Mouse (Mus musculus) midbrain, embryonic 12.5 days (tissue): ENCODE measurements around the gene Smg6. TPM values are rescaled to one million over a fixed set of nuclear protein-coding genes. Genes with fewer than 3 reads are reported as not detected.
"Not testable (repeated sequence)": the region's sequence is repeated elsewhere in the genome, so short reads cannot be mapped to it uniquely, and the experiment has no call there.

Source experiments
- ATAC-seq: fragments of 200-750 bp; cut with Nextera tagmentation; 2 replicates; pipeline ENCODE4 v1.8.0; 2017; ENCODE audit warnings: low read depth, moderate TSS enrichment, moderate library complexity; ENCODE audit not compliant: low FRiP score
- H3K27ac ChIP-seq: fragments of 300-500 bp; sonication (generic); replicated peaks from 2 replicates; pipeline ENCODE4 v1.5.1; 2016; ENCODE audit warnings: mild to moderate bottlenecking
- H3K27me3 ChIP-seq: fragments of 300-500 bp; sonication (generic); 2 replicates; pipeline ENCODE4 v1.6.1; 2016; ENCODE audit warnings: mild to moderate bottlenecking
- H3K36me3 ChIP-seq: fragments of 300-500 bp; sonication (generic); 2 replicates; pipeline ENCODE4 v1.6.1; 2016
- H3K4me1 ChIP-seq: fragments of 300-500 bp; sonication (generic); 2 replicates; pipeline ENCODE4 v1.6.1; 2016
- H3K4me2 ChIP-seq: fragments of 300-500 bp; sonication (generic); replicated peaks from 2 replicates; pipeline ENCODE4 v1.6.1; 2016; ENCODE audit warnings: mild to moderate bottlenecking, moderate library complexity
- H3K4me3 ChIP-seq: fragments of 300-500 bp; sonication (generic); 2 replicates; pipeline ENCODE4 v1.5.1; 2016; ENCODE audit warnings: mild to moderate bottlenecking
- H3K9ac ChIP-seq: fragments of 300-500 bp; sonication (generic); replicated peaks from 2 replicates; pipeline ENCODE4 v1.6.1; 2016; ENCODE audit warnings: mild to moderate bottlenecking, moderate library complexity
- H3K9me3 ChIP-seq: fragments of 300-500 bp; sonication (generic); 2 replicates; pipeline ENCODE4 v1.6.1; 2016; ENCODE audit warnings: mild to moderate bottlenecking
- WGBS: fragments of 180-500 bp; shearing (Covaris S2); methylation state at CpG from one replicate; pipeline ENCODE4 v1.1.7; 2016; 5-methylcytosine and 5-hydroxymethylcytosine counted together
- polyA plus RNA-seq: library from polyadenylated mRNA; unstranded; fragments of >200 nt; fragmentation: Nextera tagmentation; extraction: Ambion mirVana; gene quantifications from 2 replicates; pipeline ENCODE4 v1.2.1, GENCODE M21; 2016

The Smg6 gene
- polyA plus RNA-seq, 1 experiment from 2014 or later = 22.6 TPM

GRCm38 (mm10) chr11:75008270-75008669 is 82.6 kb downstream of the Smg6 start:
- no peak for ATAC-seq
- Histone ChIP-seq H3K4me3 (no peak overlapping the region), H3K27ac (no peak overlapping the region), H3K36me3 (no peaks in the 10 kb centered on the region), H3K9ac (no peak overlapping the region), H3K4me2 (no peak overlapping the region), H3K4me1 (peaks cover 5% of the 10 kb centered on the region; the same call in 1 of the 2 replicates), H3K27me3 (no peaks in the 10 kb centered on the region), H3K9me3 (no peaks in the 10 kb centered on the region)
- 88% methylated on average over 2 of the region's 2 CpGs for WGBS

GRCm38 (mm10) chr11:75009537-75009936 is 83.9 kb downstream of the Smg6 start:
- H3K36me3 ChIP-seq, H3K9me3 ChIP-seq, ATAC-seq, H3K4me3 ChIP-seq, H3K4me2 ChIP-seq, H3K9ac ChIP-seq, H3K27me3 ChIP-seq, H3K27ac ChIP-seq: not testable (repeated sequence)
- peaks cover 13% of the 10 kb centered on the region for H3K4me1 ChIP-seq
- WGBS = 89% methylated on average over 2 of the region's 2 CpGs

DNA sequence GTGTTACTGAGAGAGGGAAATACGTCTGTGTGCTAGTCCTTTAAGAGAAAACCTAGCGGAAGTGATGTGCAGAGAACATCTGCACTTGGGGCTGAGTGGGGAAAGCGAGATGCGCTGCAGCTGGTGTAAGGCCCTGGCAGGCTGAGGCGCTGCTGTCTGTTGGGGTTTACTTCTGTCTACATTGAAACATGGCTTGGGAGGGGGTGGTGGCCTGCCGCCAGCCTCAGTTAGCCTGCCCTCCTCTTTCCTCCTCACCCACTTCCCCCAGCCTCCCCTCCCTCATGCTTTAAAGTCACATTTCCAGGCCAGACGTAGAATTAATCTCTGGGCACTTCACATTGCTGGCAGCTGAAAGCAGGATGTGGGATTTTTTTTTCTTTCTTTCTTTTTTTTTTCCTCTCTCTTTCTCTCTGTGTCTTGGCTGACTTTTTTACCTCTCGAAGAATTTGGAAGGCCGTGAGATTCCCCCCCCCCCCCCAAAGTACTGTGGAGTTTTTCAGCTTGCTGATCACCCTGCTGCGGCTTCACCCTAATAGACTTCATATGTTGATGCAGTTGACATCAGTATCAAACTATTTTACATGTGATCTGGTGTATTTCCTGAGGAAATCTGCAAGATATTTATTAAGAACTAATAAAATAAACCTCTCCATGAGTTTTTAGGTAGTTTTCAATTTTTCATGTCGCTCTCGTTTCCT is 87.5 kb downstream of the Smg6 start:
- no peak for ATAC-seq

GRCm38 (mm10) chr11:75013764-75014695 is 88.4 kb downstream of the Smg6 start:
- H3K36me3 ChIP-seq = no peaks in the 10 kb centered on the region
- no peak overlapping the region for H3K4me2 ChIP-seq
- H3K4me3 ChIP-seq = no peak overlapping the region
- no peak overlapping the region for H3K9ac ChIP-seq
- no peaks in the 10 kb centered on the region for H3K27me3 ChIP-seq
- no peaks in the 10 kb centered on the region for H3K9me3 ChIP-seq
- 80% methylated on average over 12 of the region's 12 CpGs for WGBS
- H3K27ac ChIP-seq = no peak overlapping the region; the same call in 1 of the 2 replicates
- H3K4me1 ChIP-seq = peaks cover 23% of the 10 kb centered on the region
- ATAC-seq = no peak

More for the DNA sequence above, 87.5 kb downstream of the Smg6 start:
- 53% methylated on average over 12 of the region's 12 CpGs for WGBS
- H3K9me3 ChIP-seq = no peaks in the 10 kb centered on the region
- H3K27me3 ChIP-seq = no peaks in the 10 kb centered on the region
- no peak overlapping the region for H3K27ac ChIP-seq
- H3K4me3 ChIP-seq = no peak overlapping the region
- no peak overlapping the region for H3K4me2 ChIP-seq
- no peaks in the 10 kb centered on the region for H3K36me3 ChIP-seq
- H3K4me1 ChIP-seq = peaks cover 23% of the 10 kb centered on the region
- no peak overlapping the region for H3K9ac ChIP-seq

- Histone ChIP-seq H3K27ac (no peak overlapping the region), H3K4me2 (no peak overlapping the region)
Observed at GRCm38 (mm10) chr11:75014816-75015215, 89.2 kb downstream of the Smg6 start.

GRCm38 (mm10) chr11:75015453-75015871 is 89.8 kb downstream of the Smg6 start:
- H3K36me3 ChIP-seq = no peaks in the 10 kb centered on the region
- no peak overlapping the region; the same call in 1 of the 2 replicates for H3K27ac ChIP-seq
- no peak overlapping the region for H3K4me2 ChIP-seq
- H3K4me1 ChIP-seq = peaks cover 23% of the 10 kb centered on the region
- WGBS = 73% methylated on average over 7 of the region's 7 CpGs
- H3K9ac ChIP-seq = no peak overlapping the region
- H3K4me3 ChIP-seq = no peak overlapping the region
- no peaks in the 10 kb centered on the region for H3K27me3 ChIP-seq
- no peaks in the 10 kb centered on the region for H3K9me3 ChIP-seq
- no peak for ATAC-seq

More at GRCm38 (mm10) chr11:75014816-75015215, 89.2 kb downstream of the Smg6 start:
- H3K36me3 ChIP-seq = no peaks in the 10 kb centered on the region
- no peaks in the 10 kb centered on the region for H3K9me3 ChIP-seq
- no peak for ATAC-seq
- no peak overlapping the region for H3K9ac ChIP-seq
- H3K27me3 ChIP-seq = no peaks in the 10 kb centered on the region
- 57% methylated on average over 4 of the region's 4 CpGs for WGBS
- H3K4me1 ChIP-seq = peaks cover 23% of the 10 kb centered on the region
- no peak overlapping the region for H3K4me3 ChIP-seq

DNA sequence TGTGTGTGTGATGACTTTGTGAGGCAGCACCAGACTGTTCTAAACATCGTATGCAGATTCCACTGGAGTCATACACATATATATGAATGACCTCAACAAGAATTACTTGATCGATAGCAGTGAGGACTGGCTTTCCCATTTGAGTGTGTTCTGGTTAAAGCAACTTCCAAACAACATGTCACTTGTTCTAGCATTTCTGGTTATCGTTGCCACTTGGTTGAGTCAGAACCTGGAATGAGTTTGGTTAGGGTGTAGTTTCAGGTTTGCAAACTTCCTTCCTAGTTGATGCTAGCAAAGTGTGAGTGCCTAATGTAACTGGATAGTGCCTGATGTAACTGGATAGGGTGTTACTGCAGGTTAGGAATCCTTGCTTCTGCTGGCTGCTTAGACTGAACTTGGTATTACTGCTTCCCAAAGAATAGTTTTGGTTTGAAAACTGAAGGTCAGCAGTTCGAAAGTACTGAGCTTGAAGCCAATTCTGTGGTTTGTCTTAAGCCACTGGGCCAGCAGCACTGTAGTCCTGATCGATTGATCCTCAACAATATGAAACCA is 90.8 kb downstream of the Smg6 start:
- Histone ChIP-seq H3K4me2 (no peak overlapping the region), H3K36me3 (no peaks in the 10 kb centered on the region), H3K27ac (no peak overlapping the region), H3K4me3 (no peak overlapping the region), H3K4me1 (peaks cover 23% of the 10 kb centered on the region), H3K9me3 (no peaks in the 10 kb centered on the region), H3K9ac (no peak overlapping the region), H3K27me3 (no peaks in the 10 kb centered on the region)
- ATAC-seq = no peak
- WGBS = 93% methylated on average over 5 of the region's 5 CpGs

- no peak overlapping the region for H3K4me3 ChIP-seq
- H3K9ac ChIP-seq = no peak overlapping the region
- no peaks in the 10 kb centered on the region for H3K36me3 ChIP-seq
- no peaks in the 10 kb centered on the region for H3K27me3 ChIP-seq
- WGBS = 75% methylated on average over 2 of the region's 2 CpGs
- H3K4me2 ChIP-seq = no peak overlapping the region
- H3K9me3 ChIP-seq = no peaks in the 10 kb centered on the region
- ATAC-seq = no peak
- H3K4me1 ChIP-seq = peaks cover 21% of the 10 kb centered on the region
- no peak overlapping the region for H3K27ac ChIP-seq
Observed at GRCm38 (mm10) chr11:75017831-75018230, 92.2 kb downstream of the Smg6 start.

DNA sequence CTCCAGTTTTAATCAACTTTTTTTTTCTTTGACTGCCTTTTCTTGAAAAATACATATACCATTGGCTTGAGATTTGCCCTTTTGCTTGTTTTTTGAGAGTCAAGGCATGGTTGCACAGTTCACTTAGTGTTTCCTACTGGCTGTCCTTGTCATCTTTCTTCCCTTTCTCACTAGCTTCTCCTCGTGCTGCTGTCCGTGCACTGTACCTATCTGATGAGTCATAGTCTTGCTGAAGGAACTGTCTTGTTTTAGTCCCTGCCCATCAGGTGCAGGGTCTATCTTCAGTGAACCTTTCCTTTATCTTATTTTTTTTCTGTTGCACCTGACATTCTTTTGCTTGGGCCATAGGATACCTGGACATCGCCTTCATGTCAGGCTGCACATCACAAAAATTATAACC is 101.4 kb downstream of the Smg6 start:
- H3K36me3 ChIP-seq = no peaks in the 10 kb centered on the region
- H3K4me3 ChIP-seq = no peak overlapping the region
- H3K4me1 ChIP-seq = peaks cover 9% of the 10 kb centered on the region; the same call in 1 of the 2 replicates
- 89% methylated on average over 3 of the region's 3 CpGs for WGBS
- no peak for ATAC-seq
- no peaks in the 10 kb centered on the region for H3K9me3 ChIP-seq
- no peak overlapping the region for H3K9ac ChIP-seq
- no peak overlapping the region for H3K27ac ChIP-seq
- no peaks in the 10 kb centered on the region for H3K27me3 ChIP-seq
- no peak overlapping the region for H3K4me2 ChIP-seq

DNA sequence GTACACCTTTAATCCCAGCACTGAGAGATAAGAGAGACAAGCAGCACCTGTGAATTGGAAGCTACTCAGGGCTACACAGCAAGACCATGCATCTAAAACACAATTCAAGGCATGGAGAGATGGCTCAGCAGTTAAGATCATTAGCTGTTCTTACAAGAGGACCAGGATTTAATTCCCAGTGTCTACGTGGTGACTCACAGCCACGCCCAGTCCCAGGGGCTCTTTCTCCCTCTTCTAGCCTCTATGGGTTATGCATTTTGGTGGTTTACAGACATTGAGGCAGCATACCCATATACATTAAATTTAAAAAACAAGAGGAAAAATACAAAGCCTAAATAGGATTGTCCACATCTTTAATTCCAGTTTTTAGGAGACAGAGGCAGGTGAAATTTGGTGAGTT is 102.0 kb downstream of the Smg6 start:
- H3K27ac ChIP-seq = no peak overlapping the region
- H3K9me3 ChIP-seq = no peaks in the 10 kb centered on the region
- peaks cover 9% of the 10 kb centered on the region; the same call in 1 of the 2 replicates for H3K4me1 ChIP-seq
- H3K27me3 ChIP-seq = no peaks in the 10 kb centered on the region
- no peak overlapping the region for H3K9ac ChIP-seq
- no peak for ATAC-seq
- no peaks in the 10 kb centered on the region for H3K36me3 ChIP-seq
- H3K4me2 ChIP-seq = no peak overlapping the region
- 73% methylated on average over 2 of the region's 2 CpGs for WGBS
- H3K4me3 ChIP-seq = no peak overlapping the region

DNA sequence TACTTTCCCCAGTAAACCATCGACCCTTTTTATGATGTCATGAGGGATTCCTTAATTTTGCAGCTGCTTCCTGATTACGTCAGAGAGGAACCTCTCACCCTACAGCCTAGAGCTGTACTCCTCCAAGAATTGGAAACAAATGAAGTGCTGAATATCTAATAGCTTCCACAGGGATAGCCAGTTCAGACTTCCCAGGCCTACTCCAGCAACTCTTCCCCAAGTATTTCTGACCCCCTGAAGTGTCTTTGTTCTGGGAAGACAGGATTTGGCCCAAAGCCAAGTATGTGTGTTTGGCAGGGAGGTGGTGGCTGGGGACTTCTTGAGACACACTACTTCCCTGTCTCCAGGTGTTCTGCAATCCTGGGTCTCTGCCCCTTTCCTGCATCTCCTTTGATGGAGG is 105.6 kb downstream of the Smg6 start:
- no peak for ATAC-seq
- Histone ChIP-seq H3K4me1 (peaks cover 9% of the 10 kb centered on the region; the same call in 1 of the 2 replicates), H3K27me3 (no peaks in the 10 kb centered on the region), H3K27ac (no peak overlapping the region), H3K36me3 (0 out of 2 replicates have a peak, but pooled peaks cover 4% of the 10 kb centered on the region), H3K4me3 (no peak overlapping the region), H3K9ac (no peak overlapping the region), H3K4me2 (no peak overlapping the region), H3K9me3 (no peaks in the 10 kb centered on the region)
- 76% methylated on average over 2 of the region's 2 CpGs for WGBS

GRCm38 (mm10) chr11:75032946-75033345 is 107.3 kb downstream of the Smg6 start:
- WGBS = 86% methylated on average over 2 of the region's 2 CpGs
- H3K4me3 ChIP-seq = no peak overlapping the region

More at GRCm38 (mm10) chr11:75032946-75033345, 107.3 kb downstream of the Smg6 start:
- H3K4me2 ChIP-seq = no peak overlapping the region
- 0 out of 2 replicates have a peak, but pooled peaks cover 4% of the 10 kb centered on the region for H3K36me3 ChIP-seq
- no peak overlapping the region for H3K9ac ChIP-seq
- no peaks in the 10 kb centered on the region for H3K9me3 ChIP-seq
- no peak for ATAC-seq
- peaks cover 9% of the 10 kb centered on the region; the same call in 1 of the 2 replicates for H3K4me1 ChIP-seq
- no peaks in the 10 kb centered on the region for H3K27me3 ChIP-seq
- no peak overlapping the region for H3K27ac ChIP-seq
